Mouse (Mus musculus): Measurements from ENCODE around the gene Lrrc3. TPM values are rescaled to one million over a fixed set of nuclear protein-coding genes. Genes with fewer than 3 reads are reported as not detected.
"Not testable (repeated sequence)": the region's sequence is repeated elsewhere in the genome, so short reads cannot be mapped to it uniquely, and the experiment has no call there.

Gene Lrrc3
- total RNA-seq (2021), result under 1 TPM; 0.54 to 0.94 TPM

DNA sequence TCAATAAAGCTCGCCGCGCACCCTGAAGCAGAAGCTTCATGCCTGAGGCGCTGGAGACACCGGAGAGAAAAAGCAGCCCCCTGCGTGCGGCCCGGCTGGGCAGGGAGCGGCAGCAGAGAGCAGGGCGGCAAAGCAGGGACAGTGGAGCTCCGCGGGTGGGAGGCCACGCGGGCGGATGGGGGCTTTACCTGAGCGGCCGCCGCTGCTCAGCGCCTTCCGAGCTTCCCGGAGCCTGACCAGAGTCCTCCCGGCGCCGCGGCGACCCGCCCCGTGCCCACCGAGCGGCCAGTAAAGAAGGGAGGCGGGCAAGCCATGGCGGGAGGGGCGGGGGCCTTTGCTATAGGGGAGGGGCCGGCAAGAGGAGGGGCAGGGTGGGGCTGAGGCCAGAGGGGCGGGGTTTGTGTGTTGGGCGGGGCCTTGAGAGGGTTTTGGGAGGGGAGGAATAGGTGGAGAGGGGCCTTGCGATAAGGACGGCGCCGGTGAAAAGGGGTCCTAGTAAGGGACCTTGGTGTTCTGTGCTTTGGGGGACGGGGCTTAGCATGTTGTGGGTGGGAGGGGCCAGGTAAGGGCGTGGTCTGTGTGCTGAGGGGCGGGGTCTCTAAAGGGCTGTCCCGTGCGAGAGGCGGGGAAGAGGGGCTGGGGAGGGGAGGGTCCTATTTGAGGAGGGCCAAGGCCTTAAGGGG lies at the start of gene Lrrc3:
Gene Lrrc3 (minus strand): TSS at position 326 of the 683 bp plus-strand sequence.
- peak; percentile 25 to 43 for DNase-seq
- intact Hi-C loops (cut with DNase I), result no loop called here

- intact Hi-C loops (cut with DNase I), result not testable (repeated sequence)
These were observed 48.1 kb upstream of the Lrrc3 start for GRCm38 (mm10) chr10:77950468-77950867.

GRCm38 (mm10) chr10:77939685-77940084 lies 37.3 kb upstream of the Lrrc3 start:
- no peak for DNase-seq
- intact Hi-C loops (cut with DNase I), result no loop called here

More at GRCm38 (mm10) chr10:77950468-77950867, 48.1 kb upstream of the Lrrc3 start:
- DNase-seq, result not testable (repeated sequence)

DNA sequence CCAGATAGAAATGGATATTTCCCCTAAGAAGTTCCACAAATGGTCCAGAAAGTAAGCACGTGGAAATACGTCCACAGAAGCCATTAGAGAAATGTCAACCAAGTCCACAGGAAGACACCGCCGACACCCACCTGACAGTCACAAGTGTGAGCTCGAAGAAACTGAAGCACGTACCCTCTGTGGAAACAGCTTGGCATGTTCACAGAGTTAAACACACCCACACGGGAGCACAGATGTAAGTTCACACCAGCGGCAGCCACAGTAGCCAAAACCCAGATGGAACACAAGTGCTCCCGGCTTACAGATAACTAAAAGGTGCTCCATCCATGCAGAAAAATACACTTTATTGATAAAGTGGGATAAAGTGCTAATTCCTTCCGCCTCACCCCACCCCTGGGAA lies 25.0 kb upstream of the Lrrc3 start:
- DNase-seq, result no peak
- intact Hi-C loops (cut with DNase I), result no loop called here

DNA sequence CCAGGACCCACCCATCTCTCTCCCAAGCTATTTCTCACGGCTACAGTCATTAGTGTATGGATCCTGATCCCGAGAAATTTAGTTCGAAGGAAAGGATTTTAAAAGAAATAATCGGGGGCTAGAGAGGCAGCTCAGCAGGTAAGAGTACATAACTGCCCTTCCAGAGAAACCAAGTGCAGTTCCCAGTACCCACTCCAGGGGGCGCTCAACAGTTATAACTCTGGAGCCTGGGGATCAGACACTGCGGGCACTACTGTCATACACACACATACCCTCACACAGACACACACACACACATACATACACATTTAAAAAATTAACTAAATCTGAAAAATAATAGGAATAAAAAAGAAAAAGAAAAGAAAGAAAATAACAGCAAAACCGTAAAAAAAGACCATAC lies 23.8 kb upstream of the Lrrc3 start:
- intact Hi-C loops (cut with DNase I), result no loop called here
- DNase-seq, result peak; percentile 34 to 71

DNA sequence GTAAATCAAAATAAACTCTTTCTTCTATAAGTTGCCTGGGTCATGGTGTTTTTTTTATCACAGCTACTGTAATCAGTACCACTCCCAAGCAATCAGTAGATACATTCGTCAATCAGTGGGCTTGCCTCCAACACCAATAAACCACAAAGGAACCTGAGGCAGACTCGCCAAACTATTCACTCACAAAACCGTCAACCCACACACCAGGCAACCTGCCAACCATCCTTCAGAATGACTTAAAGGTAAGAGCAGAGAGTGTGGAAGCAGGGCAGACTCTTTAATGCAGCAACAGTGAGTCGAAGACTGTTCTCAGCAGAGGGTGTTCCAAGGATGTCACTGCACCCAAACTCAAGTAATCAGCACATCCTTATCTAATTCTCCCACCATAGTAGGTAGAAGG lies 20.3 kb upstream of the Lrrc3 start:
- intact Hi-C loops (cut with DNase I), result no loop called here
- no peak for DNase-seq

- intact Hi-C loops (cut with DNase I), result no loop called here
- no peak for DNase-seq
These were observed 18.7 kb upstream of the Lrrc3 start for GRCm38 (mm10) chr10:77921009-77921408.

- intact Hi-C loops (cut with DNase I), result loop anchor here (1.0 to 2.0 kb wide), 2 partner anchors 289 to 396 kb away; no protein-coding TSS in a partner anchor
- peak; percentile 65 to 82 for DNase-seq
These were observed 14.4 kb upstream of the Lrrc3 start for GRCm38 (mm10) chr10:77916636-77917335.

DNA sequence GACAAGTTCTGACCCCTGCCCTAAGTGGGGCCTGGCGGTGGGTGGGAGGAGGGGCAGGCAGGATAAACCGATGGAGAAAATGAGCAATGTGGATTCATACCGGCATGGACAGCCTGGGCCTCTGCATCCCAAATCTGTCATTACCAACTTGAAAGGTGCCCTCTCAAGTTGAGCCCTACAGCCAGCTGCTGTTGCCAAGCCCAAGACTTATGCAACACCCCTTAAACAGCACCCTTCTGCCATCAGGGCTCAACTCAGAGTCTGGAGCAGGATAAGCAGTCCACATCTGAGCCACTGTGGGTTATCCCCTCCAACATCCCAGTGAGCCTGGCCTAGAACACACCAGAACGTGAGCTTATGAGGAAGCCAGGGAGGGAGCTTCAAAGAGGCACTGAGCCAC lies 11.0 kb upstream of the Lrrc3 start:
- intact Hi-C loops (cut with DNase I), result no loop called here
- DNase-seq, result peak in 1 of 2 experiments; percentile 14

GRCm38 (mm10) chr10:77912605-77913004 lies 10.3 kb upstream of the Lrrc3 start:
- DNase-seq, result peak; percentile 74 to 75
- intact Hi-C loops (cut with DNase I), result no loop called here

- intact Hi-C loops (cut with DNase I), result no loop called here
These were observed 769 bp upstream of the Lrrc3 start for GRCm38 (mm10) chr10:77902894-77903715.

DNA sequence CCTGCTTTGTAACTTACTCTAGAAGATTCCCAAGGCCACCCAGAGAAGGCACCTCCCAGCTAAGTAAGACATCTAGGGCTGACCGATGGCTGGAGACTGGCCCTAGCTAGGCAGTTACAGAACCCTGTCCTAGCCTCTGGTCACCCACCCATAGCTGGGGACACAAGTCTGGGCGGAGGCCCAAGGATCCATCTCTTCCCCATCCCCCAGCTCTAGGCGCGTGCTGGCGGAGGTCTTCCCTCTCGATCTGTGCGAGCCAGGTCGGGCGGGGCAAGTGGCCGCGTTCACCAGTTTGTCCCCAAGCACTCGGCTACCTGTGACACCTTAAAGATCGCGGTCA lies 495 bp downstream of the Lrrc3 start:
- intact Hi-C loops (cut with DNase I), result no loop called here
- no peak for DNase-seq

More at GRCm38 (mm10) chr10:77902894-77903715, 769 bp upstream of the Lrrc3 start:
- DNase-seq, result no peak

GRCm38 (mm10) chr10:77900903-77901818 lies 1.2 kb downstream of the Lrrc3 start:
- DNase-seq, result no peak
- intact Hi-C loops (cut with DNase I), result no loop called here

DNA sequence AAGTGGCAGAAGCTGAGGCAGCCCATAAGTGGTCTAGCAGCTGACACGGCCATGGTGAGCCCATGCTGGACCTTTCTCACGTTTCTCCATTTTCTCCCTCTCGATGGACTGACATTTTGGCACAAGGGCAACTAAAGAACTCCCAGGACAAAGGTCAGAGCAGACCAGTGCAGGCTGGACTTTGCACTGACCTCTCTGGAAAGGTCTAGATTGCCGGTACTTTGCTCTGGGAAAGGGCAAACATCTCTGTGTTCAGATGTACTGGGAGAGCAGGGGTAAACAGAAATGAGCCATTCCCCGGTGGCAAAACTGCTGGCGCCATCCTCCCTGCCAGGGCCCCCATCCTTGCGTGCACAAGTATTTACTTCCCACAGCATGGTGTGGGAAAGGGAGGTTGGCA lies 2.2 kb downstream of the Lrrc3 start:
- DNase-seq, result no peak
- intact Hi-C loops (cut with DNase I), result no loop called here

- intact Hi-C loops (cut with DNase I), result no loop called here
- DNase-seq, result peak in 1 of 2 experiments; percentile 17
These were observed 6.8 kb downstream of the Lrrc3 start for GRCm38 (mm10) chr10:77895562-77895961.

- intact Hi-C loops (cut with DNase I), result no loop called here
- no peak for DNase-seq
These were observed 11.3 kb downstream of the Lrrc3 start for GRCm38 (mm10) chr10:77890987-77891565.

GRCm38 (mm10) chr10:77886007-77886747 lies 16.2 kb downstream of the Lrrc3 start:
- intact Hi-C loops (cut with DNase I), result no loop called here
- no peak for DNase-seq

DNA sequence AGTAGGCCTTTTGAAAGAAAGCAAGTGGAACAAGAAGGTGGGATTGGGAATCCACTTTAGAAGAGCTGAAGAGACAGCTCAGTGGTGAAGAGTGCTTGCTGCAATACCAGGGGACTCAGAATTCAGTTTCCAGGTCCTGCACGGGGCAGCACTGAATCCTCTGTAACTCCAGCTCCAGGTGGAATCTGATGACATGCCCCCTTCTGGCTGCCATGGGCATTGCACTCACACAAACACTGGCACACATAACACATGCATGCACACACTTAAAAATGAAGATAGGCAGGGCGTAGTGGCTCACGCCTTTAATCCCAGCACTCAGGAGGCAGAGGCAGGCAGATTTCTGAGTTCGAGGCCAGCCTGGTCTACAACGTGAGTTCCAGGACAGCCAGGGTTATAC lies 19.8 kb downstream of the Lrrc3 start:
- intact Hi-C loops (cut with DNase I), result no loop called here
- no peak for DNase-seq

DNA sequence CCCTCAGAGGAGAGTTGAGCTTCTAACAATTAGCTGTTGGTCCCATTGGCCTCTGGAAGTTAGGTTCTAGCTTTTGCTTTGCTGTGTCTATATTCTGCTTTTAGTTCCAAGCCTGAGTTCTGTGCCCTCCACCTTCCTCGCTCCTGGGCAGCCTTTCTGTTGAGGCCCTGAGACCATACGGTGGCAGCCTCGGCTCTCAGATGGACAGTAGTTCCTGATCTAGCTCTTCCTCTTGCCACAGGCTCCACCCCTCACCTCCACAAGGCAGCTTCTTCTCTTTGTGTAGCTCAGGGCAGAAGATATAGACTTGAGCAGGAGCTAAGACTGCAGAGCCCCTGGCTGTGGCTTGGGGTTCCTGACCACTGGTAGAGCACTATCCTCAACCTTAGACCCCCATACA lies 22.0 kb downstream of the Lrrc3 start:
- intact Hi-C loops (cut with DNase I), result no loop called here
- no peak for DNase-seq

Measured in heart, postnatal 36 days (tissue).